Comparison of ENCODE assay signal across 13 mouse cellular contexts in genomic region chr7:116285216-116285615, GRCm38 (mm10).
"Had no signal": no experiment of that assay in that cellular context is flagged by ENCODE, and none has a peak within 500 bp of the region (broad histone marks: within the 10 kb centered on the region; RNA-seq: fewer than 3 reads in every experiment).

No protein-coding gene starts in this region.

- H3K9ac ChIP-seq: limb, embryonic 15.5 days; lung, embryonic 15.5 days; midbrain, embryonic 13.5 days; neural tube, embryonic 15.5 days; stomach, embryonic 15.5 days had no signal

- H3K4me3 ChIP-seq: left cerebral cortex, adult 2 months; limb, embryonic 15.5 days; lung, embryonic 15.5 days; midbrain, embryonic 13.5 days; myocyte; neural tube, embryonic 15.5 days; stomach, embryonic 15.5 days had no signal

- H3K27ac ChIP-seq: left cerebral cortex, adult 2 months; limb, embryonic 15.5 days; lung, embryonic 15.5 days; midbrain, embryonic 13.5 days; neural tube, embryonic 15.5 days had no signal

- H3K36me3 ChIP-seq: limb, embryonic 15.5 days; lung, embryonic 15.5 days; midbrain, embryonic 13.5 days; neural tube, embryonic 15.5 days; stomach, embryonic 15.5 days had no signal

- ATAC-seq: midbrain, embryonic 13.5 days had no signal

- DNase-seq: kidney, adult 11 months; kidney, postnatal 14 days; lung, postnatal 14 days; right cerebral cortex, adult 18-20 months; right cerebral cortex, postnatal 25 days; thymus, postnatal 36 days had no signal

- H3K4me2 ChIP-seq: limb, embryonic 15.5 days; lung, embryonic 15.5 days; midbrain, embryonic 13.5 days; neural tube, embryonic 15.5 days; stomach, embryonic 15.5 days had no signal

- H3K27me3 ChIP-seq: limb, embryonic 15.5 days; lung, embryonic 15.5 days; midbrain, embryonic 13.5 days; neural tube, embryonic 15.5 days; stomach, embryonic 15.5 days had no signal

- H3K9me3 ChIP-seq: limb, embryonic 15.5 days; lung, embryonic 15.5 days; midbrain, embryonic 13.5 days; neural tube, embryonic 15.5 days; stomach, embryonic 15.5 days had no signal
